Mouse (Mus musculus) midbrain, embryonic 11.5 days (tissue): ENCODE measurements around the gene Arx. TPM values are rescaled to one million over a fixed set of nuclear protein-coding genes. Genes with fewer than 3 reads are reported as not detected.

Experiments
- ATAC-seq: fragments of 200-750 bp; cut with Nextera tagmentation; 2 replicates; pipeline ENCODE4 v1.8.0; 2017; ENCODE audit warnings: moderate TSS enrichment, moderate library complexity; ENCODE audit not compliant: low FRiP score
- DNase-seq: peaks from one replicate; pipeline ENCODE4 v3.0.0; 2015; ENCODE audit warnings: low spot score; ENCODE audit errors: missing footprints
- H3K27ac ChIP-seq: fragments of 300-500 bp; sonication (generic); 2 replicates; pipeline ENCODE4 v1.5.1; 2014; ENCODE audit warnings: low read depth, low read length
- H3K27me3 ChIP-seq: fragments of 300-500 bp; sonication (generic); 2 replicates; pipeline ENCODE4 v1.6.1; 2014; ENCODE audit warnings: mild to moderate bottlenecking, low read length, moderate library complexity, mixed read lengths; ENCODE audit not compliant: control insufficient read depth, insufficient read depth
- H3K36me3 ChIP-seq: fragments of 300-500 bp; sonication (generic); 2 replicates; pipeline ENCODE4 v1.6.1; 2014; ENCODE audit warnings: mild to moderate bottlenecking, low read length, moderate library complexity, mixed read lengths; ENCODE audit not compliant: control insufficient read depth, insufficient read depth
- H3K4me1 ChIP-seq: fragments of 300-500 bp; sonication (generic); 2 replicates; pipeline ENCODE4 v1.6.1; 2014; ENCODE audit warnings: low read length; ENCODE audit not compliant: control insufficient read depth, insufficient read depth
- H3K4me2 ChIP-seq: fragments of 300-500 bp; sonication (generic); 2 replicates; pipeline ENCODE4 v1.6.1; 2014; ENCODE audit warnings: mild to moderate bottlenecking, moderate library complexity
- H3K4me3 ChIP-seq: fragments of 300-500 bp; sonication (generic); 2 replicates; pipeline ENCODE4 v1.5.1; 2014; ENCODE audit warnings: low read depth, low read length
- H3K9ac ChIP-seq: fragments of 300-500 bp; sonication (generic); 2 replicates; pipeline ENCODE4 v1.6.1; 2014; ENCODE audit warnings: low read length
- H3K9me3 ChIP-seq: fragments of 300-500 bp; sonication (generic); 2 replicates; pipeline ENCODE4 v1.6.1; 2016; ENCODE audit warnings: low read length; ENCODE audit not compliant: control insufficient read depth
- WGBS: fragments of 180-500 bp; shearing (Covaris S2); extraction: QIAGEN DNeasy Blood & Tissue Kit; methylation state at CpG from one replicate; pipeline ENCODE4 v1.1.7; 2014; 5-methylcytosine and 5-hydroxymethylcytosine counted together
- polyA plus RNA-seq: library from polyadenylated mRNA; unstranded; fragments of >200 nt; fragmentation: Nextera tagmentation; extraction: Ambion mirVana; gene quantifications from 2 replicates; pipeline ENCODE4 v1.2.1, GENCODE M21; 2014

Arx gene
- polyA plus RNA-seq, 1 experiment from 2014 or later, result 6.3 TPM

DNA sequence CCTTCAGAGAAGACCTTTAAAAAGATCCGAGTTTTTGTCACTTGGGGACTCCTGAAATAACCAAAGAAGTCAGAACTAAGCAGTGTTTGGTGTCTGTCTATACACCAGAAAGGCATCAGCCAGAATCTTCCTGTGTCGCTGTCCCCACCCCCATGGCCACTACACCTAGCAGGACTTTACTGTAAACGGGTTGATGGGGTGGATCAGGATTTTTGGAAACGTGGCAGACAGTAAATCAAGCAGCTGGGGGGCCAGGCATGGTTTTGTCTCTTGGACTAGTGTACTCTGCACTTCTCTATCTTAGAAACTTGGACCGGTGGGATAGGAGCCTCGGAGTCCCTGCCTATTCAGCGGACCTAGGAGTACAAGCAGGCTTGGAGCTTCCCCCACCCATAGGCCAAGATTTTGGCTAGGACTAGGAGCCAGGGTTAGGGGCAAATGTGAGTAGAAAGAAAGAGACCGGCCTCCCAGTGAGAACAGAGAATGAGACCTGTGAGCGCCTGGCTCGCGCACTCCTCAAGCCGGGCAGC is 3.7 kb downstream of the Arx start:
- WGBS, result 12% methylated on average over 12 of the region's 12 CpGs
- Histone ChIP-seq H3K4me1 (peaks cover 5% of the 10 kb centered on the region; the same call in 1 of the 2 replicates), H3K9ac (peak overlapping the region; percentile 9; the same call in 1 of the 2 replicates), H3K27me3 (peaks cover 68% of the 10 kb centered on the region), H3K36me3 (no peaks in the 10 kb centered on the region), H3K9me3 (no peaks in the 10 kb centered on the region), H3K4me3 (peak overlapping the region; percentile 37), H3K27ac (no peak overlapping the region), H3K4me2 (peak overlapping the region; percentile 51)
- DNase-seq (peak; percentile 94), ATAC-seq (no peak)

DNA sequence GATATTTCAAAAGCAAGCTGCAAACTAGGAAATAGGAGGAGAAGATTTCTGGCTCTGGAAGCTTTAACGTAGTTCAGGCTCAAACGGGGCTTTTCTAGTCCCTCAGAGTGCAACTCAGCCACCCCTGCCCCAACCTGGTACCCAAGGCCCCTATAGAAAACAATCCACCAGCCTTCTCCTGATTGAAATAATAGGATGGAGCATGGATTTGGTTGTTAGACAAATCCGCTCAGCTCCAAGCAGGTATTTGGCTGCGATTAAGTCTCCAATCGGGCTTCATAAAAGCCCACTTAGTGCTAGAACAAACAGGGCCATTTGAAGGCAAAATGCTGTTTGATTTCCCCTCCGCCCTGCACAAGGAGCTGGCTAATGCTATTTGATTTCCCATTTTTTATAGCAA is 5.8 kb downstream of the Arx start:
- Histone ChIP-seq H3K9me3 (no peaks in the 10 kb centered on the region), H3K27ac (no peak overlapping the region), H3K27me3 (peaks cover 70% of the 10 kb centered on the region), H3K4me3 (no peak overlapping the region), H3K4me2 (no peak overlapping the region), H3K36me3 (no peaks in the 10 kb centered on the region), H3K9ac (no peak overlapping the region), H3K4me1 (peaks cover 5% of the 10 kb centered on the region; the same call in 1 of the 2 replicates)
- no peak for ATAC-seq
- 13% methylated on average over 6 of the region's 6 CpGs for WGBS
- DNase-seq, result peak; percentile 92

DNA sequence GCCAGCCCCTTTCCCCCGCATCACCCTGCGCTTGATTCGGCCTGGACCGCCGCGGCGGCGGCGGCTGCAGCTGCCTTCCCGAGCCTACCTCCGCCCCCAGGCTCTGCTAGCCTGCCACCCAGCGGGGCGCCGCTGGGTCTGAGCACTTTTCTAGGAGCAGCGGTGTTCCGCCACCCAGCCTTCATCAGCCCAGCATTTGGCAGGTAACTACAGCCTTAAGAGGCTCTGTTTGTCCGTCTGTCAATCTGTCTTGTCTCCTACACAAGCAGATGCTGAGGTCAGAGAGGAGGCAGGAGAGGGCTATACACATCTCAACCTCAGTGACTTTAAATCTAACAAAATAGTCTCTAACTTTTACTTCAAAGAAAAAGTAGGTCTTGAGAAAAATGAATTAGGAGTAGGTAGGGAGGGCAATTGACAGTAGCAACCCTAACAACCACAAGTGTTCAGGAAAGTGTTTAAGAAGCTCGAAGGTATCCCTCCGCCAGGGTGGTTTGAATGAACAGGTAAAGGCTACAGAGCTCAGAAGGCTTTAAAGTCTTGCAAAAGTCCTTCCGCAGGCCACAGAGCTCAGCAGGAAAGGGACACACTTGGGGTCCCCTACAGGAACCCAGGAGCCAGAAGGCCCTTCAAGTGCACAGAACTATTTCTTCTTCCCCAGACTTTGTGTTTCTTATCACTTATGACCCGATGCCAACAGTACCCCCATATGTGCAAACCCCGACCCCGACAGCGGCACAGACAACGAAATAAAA is 8.7 kb downstream of the Arx start:
- WGBS, result 17% methylated on average over 19 of the region's 25 CpGs
- H3K27ac ChIP-seq, result no peak overlapping the region

DNA sequence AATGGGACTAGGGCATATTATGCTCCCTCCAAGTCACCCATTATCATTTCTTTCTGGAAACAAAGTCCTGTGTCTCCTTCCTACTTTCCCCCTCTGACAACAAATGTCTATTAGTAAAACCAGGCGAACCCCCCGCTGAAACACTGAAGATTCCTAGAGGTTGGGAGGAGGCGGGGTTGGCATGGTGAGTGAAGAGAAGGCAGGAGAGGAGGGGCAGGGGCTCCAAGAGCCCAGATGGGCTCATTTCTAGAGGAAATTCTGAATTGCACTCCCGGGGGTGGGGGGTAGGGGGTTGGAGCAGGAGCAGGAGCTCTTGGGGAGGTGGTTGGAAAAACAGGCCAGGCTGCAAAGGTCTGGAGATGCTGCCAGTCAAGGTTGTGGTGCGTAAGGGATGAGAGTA is 9.6 kb downstream of the Arx start:
- Histone ChIP-seq H3K9ac (no peak overlapping the region), H3K4me3 (no peak overlapping the region), H3K27ac (no peak overlapping the region), H3K4me1 (no peaks in the 10 kb centered on the region), H3K9me3 (no peaks in the 10 kb centered on the region), H3K4me2 (no peak overlapping the region), H3K36me3 (no peaks in the 10 kb centered on the region), H3K27me3 (peaks cover 80% of the 10 kb centered on the region)
- peak; percentile 84 for DNase-seq
- 28% methylated on average over 5 of the region's 5 CpGs for WGBS
- ATAC-seq, result no peak

More for the DNA sequence above, 8.7 kb downstream of the Arx start:
- DNase-seq, result peak; percentile 92
- Histone ChIP-seq H3K4me1 (no peaks in the 10 kb centered on the region), H3K36me3 (no peaks in the 10 kb centered on the region), H3K27me3 (peaks cover 75% of the 10 kb centered on the region), H3K9ac (no peak overlapping the region), H3K9me3 (no peaks in the 10 kb centered on the region), H3K4me2 (no peak overlapping the region), H3K4me3 (no peak overlapping the region)
- ATAC-seq, result no peak

DNA sequence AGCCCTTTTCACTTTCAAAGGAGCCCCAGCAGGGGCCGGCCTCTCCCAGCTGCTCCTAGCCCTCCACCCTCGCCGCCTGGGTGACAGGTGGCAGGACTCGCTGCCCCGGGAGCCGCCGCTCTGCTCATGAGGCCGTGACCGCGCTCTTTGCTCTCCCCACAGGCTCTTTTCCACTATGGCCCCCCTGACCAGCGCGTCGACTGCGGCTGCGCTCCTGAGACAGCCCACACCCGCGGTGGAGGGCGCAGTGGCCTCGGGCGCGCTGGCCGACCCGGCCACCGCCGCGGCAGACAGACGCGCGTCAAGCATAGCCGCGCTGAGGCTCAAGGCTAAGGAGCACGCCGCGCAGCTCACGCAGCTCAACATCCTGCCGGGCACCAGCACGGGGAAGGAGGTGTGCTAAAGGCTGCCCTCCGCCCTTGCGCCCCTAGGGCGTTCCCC is 10.8 kb downstream of the Arx start:
- ATAC-seq, result peak; percentile 67
- peak overlapping the region; percentile 39 for H3K4me2 ChIP-seq
- peaks cover 86% of the 10 kb centered on the region for H3K27me3 ChIP-seq
- no peaks in the 10 kb centered on the region for H3K36me3 ChIP-seq
- no peaks in the 10 kb centered on the region for H3K4me1 ChIP-seq
- WGBS, result 12% methylated on average over 21 of the region's 40 CpGs
- no peak overlapping the region for H3K9ac ChIP-seq
- H3K27ac ChIP-seq, result no peak overlapping the region
- H3K9me3 ChIP-seq, result no peaks in the 10 kb centered on the region
- peak; percentile 91 for DNase-seq
- peak overlapping the region; percentile 20; the same call in 1 of the 2 replicates for H3K4me3 ChIP-seq

DNA sequence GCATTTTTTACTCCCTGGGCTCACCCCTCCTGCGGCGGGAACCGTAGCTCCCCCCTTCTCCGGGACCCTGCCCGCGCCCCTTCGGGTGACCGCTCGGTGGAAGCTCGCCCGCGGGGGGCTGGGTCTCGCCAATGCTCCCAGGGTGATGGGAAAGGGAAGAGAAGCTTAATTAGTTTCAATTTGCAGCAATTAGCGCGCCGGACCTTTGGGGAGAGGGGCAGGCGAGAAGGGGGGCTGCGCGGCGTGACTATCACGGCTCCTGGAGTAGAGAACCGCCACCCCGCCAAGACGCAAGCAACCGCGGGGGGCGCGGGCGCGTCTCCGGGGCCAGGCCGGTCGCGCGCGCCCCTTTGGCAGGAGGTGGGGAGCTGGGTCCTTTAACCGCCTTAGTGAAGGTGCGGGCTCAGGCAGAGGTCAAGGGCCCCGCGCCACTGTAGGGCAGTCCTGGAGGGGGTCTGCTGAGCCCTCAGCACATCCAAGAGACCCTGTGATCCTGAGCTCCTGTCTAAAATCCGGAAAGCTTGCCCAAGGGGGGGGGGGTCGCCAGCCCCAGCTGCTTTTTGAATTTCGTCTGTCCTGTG is 12.9 kb downstream of the Arx start:
- DNase-seq (peak; percentile 84), ATAC-seq (0 out of 2 replicates have a peak, but pooled peaks have one; percentile 28)
- Histone ChIP-seq H3K27me3 (peaks cover 81% of the 10 kb centered on the region), H3K4me3 (no peak overlapping the region), H3K4me2 (peak overlapping the region; percentile 24; the same call in 1 of the 2 replicates), H3K9me3 (no peaks in the 10 kb centered on the region), H3K27ac (no peak overlapping the region), H3K4me1 (no peaks in the 10 kb centered on the region), H3K36me3 (no peaks in the 10 kb centered on the region), H3K9ac (no peak overlapping the region)
- whole genome bisulfite sequencing, result 18% methylated on average over 35 of the region's 43 CpGs

DNA sequence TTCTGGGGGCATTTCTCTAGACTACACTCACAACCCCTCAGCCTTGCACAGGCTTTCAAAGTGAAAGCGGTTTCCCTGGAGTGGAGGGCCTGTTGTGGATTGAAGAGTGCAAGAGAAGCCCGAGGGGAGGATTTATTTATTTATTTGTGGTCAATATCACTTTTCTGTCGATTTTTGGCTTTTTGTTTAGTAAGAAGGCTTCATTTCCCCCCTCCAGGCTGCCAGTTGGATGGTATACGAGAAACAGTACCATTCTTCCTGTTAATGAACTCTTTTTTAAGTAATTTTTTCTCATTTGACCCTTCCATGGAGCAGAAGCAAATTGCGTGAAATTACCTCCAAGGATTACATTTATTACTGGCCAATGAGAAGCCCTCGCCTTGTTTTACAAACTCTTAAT is 13.5 kb downstream of the Arx start:
- peaks cover 74% of the 10 kb centered on the region for H3K27me3 ChIP-seq
- no peaks in the 10 kb centered on the region for H3K36me3 ChIP-seq
- no peak overlapping the region for H3K9ac ChIP-seq

DNA sequence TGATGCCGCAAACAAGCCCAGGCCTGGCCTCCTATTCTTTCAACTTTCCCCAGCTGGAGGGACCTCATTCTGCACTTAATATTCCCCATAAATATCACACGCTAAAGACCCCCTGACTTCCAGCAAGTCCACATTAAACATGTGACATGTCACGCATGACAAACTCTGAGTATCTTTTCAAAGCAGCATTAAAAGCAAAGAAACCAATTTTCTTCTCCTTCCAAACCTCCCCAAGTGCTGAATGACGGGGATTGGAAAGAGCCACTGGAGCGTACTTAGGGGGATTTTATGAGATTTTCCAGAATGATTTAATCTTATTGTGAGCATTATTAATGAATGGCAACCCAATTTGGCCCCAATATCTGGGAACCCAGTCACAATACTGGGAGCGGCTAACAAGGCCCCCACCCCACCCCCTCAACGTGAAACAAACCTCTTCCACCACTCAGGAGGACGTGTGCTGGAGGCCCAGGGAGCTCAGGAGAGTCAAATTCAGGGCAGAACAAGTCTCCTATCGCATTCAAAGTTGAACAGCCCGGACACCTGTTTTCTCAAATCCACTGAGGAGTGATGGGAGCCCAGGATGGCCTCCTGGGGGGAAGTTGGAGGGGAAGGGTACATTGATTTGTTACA is 14.1 kb downstream of the Arx start:
- Histone ChIP-seq H3K36me3 (no peaks in the 10 kb centered on the region), H3K9ac (no peak overlapping the region), H3K27me3 (peaks cover 69% of the 10 kb centered on the region), H3K4me3 (no peak overlapping the region), H3K4me1 (no peaks in the 10 kb centered on the region), H3K9me3 (no peaks in the 10 kb centered on the region), H3K4me2 (no peak overlapping the region), H3K27ac (no peak overlapping the region)
- DNase-seq, result peak; percentile 88
- 19% methylated on average over 10 of the region's 10 CpGs for WGBS
- no peak for ATAC-seq

More for the DNA sequence above, 13.5 kb downstream of the Arx start:
- Histone ChIP-seq H3K4me1 (no peaks in the 10 kb centered on the region), H3K4me3 (no peak overlapping the region), H3K27ac (no peak overlapping the region), H3K4me2 (no peak overlapping the region), H3K9me3 (no peaks in the 10 kb centered on the region)
- DNase-seq, result peak; percentile 87
- WGBS, result 16% methylated on average over 6 of the region's 6 CpGs
- no peak for ATAC-seq

DNA sequence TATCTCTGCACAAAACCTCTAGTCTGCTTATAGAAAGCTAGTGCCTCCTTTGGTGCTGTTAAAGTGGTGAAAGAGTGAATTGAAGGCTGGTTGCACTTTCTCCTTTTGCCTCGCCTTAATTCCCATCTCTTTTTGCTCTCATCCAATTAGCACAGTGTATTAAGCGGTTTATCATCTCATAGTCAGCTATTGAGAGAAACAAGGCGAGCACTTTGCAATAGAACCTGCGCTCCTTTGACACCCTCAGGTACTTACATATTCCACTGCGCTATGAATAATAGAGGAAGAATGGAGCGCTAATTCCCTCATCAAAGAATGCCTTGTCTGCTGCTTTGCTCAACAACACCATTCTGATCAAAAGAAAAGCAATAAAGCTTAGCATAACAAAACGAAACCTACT is 15.6 kb downstream of the Arx start:
- Histone ChIP-seq H3K9ac (no peak overlapping the region), H3K27me3 (peaks cover 56% of the 10 kb centered on the region), H3K27ac (no peak overlapping the region), H3K4me1 (no peaks in the 10 kb centered on the region), H3K4me2 (no peak overlapping the region), H3K4me3 (no peak overlapping the region), H3K36me3 (no peaks in the 10 kb centered on the region), H3K9me3 (no peaks in the 10 kb centered on the region)
- WGBS, result 8% methylated on average over 7 of the region's 7 CpGs
- ATAC-seq, result no peak
- no peak for DNase-seq
